Mouse (Mus musculus) layer of hippocampus, postnatal 10 days (tissue): Measurements from ENCODE around the gene Me1. TPM values are rescaled to one million over a fixed set of nuclear protein-coding genes. Genes with fewer than 3 reads are reported as not detected.

Source experiments
- DNase-seq, 2 experiments: peaks; one replicate each; pipeline ENCODE4 v3.0.0; 2021; ENCODE audit warnings: low spot score in 2 of 2
- long read RNA-seq: library from polyadenylated mRNA; stranded (forward); transcript quantifications from one replicate; pipeline ENCODE4 v2.0.0, GENCODE M21; 2023
- total RNA-seq, 2 experiments: library from RNA; stranded (reverse); gene quantifications; 2 replicates each; pipeline ENCODE4 v1.2.3; 2021

The Me1 gene
- 10 to 100 TPM; 95.4 to 98.5 TPM for total RNA-seq
- long read RNA-seq, transcript Me1-201 (14 exons, 3,288 nt), result major isoform, 105 of 117 reads
- long read RNA-seq, partial matches to known transcripts, result 4 of 117 reads
- long read RNA-seq, other reads (novel, unspliced or antisense), result 8 of 117 reads

- DNase-seq, result peak; percentile 30 to 50
These were observed at the start of gene Me1 for GRCm38 (mm10) chr9:86695818-86696261. Gene Me1 (minus strand): TSS chr9:86695953.

- no peak for DNase-seq
These were observed 48.3 kb upstream of the Me1 start for GRCm38 (mm10) chr9:86744041-86744440.

GRCm38 (mm10) chr9:86742959-86743911 lies 47.5 kb upstream of the Me1 start, which contains the start of gene Prss35:
Gene Prss35 (plus strand): TSS chr9:86743649.
- DNase-seq, result peak; percentile 26 to 56

GRCm38 (mm10) chr9:86739971-86740370 lies 44.2 kb upstream of the Me1 start:
- DNase-seq, result no peak

- no peak for DNase-seq
These were observed 43.0 kb upstream of the Me1 start for GRCm38 (mm10) chr9:86738801-86739200.

DNA sequence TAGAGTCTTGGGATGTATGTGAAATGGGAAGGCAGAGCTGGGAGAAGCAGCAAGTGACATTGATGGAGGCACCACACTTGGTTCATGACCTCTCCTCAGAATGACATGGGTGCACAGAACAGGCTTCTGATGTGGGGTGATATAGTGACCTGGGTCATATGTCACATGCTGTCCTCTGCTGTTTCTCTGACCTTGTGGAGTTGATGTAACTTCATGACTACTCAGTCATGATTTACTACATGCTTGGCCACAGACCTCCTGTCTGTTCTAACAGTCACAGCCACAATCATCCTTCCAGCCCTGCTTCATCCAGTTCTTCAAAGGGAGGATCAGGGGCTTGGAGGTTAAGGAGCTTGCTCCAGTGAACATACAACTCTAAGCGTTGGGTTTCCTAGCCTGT lies 42.3 kb upstream of the Me1 start:
- DNase-seq, result no peak

DNA sequence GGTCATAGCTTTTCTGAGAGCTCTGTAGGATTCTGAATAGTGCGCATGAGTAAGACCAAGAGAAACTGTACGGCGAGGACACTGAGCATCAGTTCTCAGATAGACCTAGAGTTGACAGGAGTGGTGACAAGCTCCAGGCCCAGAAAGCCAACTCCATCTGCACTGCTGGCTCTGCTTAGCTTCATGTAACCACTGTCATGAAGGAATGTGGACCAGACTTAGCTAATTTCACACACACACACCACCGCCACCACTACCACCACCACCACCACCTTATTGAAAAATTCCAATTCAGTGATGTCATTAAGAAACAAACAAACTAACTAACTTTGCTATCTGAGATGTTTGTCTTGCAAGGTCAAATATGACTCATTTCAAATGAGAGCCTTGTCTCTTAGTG lies 41.2 kb upstream of the Me1 start:
- DNase-seq, result no peak

DNA sequence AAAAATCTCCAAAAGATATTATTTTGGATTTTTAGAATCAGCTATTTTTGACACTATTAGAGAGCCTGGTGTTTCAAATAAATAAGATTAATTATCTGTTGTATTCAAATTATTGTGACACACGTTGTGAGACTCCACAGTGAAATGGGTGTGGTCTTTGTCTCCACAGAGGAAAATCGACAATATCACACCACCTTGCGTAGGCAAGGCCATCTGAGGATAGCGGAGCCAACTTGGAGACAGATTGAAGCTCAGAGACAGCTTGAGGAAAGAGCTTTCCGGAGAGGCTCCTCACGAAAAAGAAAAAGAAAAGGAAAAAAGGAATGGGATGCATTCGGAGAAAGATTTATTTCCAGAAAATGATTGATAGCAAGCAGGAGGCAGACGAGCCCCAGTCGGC lies 39.0 kb upstream of the Me1 start:
- DNase-seq, result no peak

GRCm38 (mm10) chr9:86734357-86734756 lies 38.6 kb upstream of the Me1 start:
- DNase-seq, result no peak

- no peak for DNase-seq
These were observed 34.1 kb upstream of the Me1 start for GRCm38 (mm10) chr9:86729811-86730210.

- no peak for DNase-seq
These were observed 33.3 kb upstream of the Me1 start for GRCm38 (mm10) chr9:86729084-86729483.

DNA sequence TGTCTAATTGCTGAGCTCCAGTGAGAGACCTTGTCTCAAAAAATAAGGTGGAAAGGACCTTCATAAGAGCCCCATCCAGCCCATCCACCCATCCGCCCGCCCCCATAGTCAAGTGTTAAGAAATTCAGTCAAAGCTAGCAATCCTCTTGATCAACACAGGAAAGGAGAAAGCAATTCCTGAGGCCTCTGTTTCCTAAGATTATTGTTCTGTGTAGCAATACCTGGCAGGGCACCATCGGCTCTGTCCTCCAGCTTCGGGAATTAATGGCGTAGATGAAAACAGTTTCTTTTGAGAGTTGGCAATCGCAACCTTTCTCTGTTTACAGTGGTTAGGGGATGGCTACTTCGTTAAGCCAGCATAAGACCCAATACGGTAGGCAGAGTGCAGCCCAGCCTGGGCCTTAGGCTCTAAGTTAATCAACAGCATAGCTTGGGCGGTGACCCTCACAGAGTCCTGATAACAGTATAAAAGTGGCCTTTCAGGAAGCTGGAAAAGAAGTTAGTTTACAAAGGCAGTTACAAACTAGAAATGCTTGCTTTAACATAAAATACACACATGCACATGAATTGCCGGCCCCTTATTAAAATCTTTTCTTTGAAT lies 32.6 kb upstream of the Me1 start:
- DNase-seq, result no peak

DNA sequence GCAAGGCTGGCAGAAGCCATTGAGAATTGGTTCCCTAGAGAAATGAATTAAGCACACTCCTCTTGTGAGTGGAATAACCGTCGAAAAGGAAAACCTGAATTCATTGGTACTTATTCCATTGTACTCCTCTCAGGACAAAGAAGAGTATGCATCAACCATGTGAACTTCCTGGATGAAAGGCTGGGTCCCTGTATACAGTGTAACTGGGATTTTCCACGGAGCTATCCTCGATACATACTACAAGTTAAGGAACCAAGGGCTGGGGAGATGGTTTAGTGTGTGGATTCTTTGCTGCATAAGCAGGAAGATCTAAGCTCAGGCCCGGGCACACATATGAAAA lies 30.6 kb upstream of the Me1 start:
- DNase-seq, result no peak

GRCm38 (mm10) chr9:86725604-86726380 lies 30.0 kb upstream of the Me1 start:
- DNase-seq, result no peak

- DNase-seq, result no peak
These were observed 29.3 kb upstream of the Me1 start for GRCm38 (mm10) chr9:86725066-86725465.

GRCm38 (mm10) chr9:86720794-86721193 lies 25.0 kb upstream of the Me1 start:
- no peak for DNase-seq

- DNase-seq, result no peak
These were observed 24.5 kb upstream of the Me1 start for GRCm38 (mm10) chr9:86720227-86720626.

DNA sequence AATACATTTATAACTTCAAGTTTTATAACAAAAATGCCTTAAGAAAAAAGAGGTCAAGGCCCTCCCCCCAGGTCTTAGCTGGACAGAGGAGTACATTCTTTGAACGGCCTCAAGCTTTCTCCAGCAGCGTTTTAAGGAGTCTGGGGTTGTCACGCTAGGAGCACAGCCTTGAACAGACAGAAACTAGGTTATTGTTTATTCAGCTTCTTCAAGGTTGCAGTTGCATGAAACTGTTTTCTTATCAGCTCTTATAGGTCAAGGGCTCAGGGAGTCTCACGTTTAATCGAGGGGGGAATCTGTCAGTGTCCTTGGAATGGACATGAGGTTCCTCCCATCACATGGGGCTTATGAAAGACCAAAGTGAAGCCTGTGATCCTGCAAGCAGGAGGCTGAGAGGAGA lies 21.4 kb upstream of the Me1 start:
- no peak for DNase-seq

DNA sequence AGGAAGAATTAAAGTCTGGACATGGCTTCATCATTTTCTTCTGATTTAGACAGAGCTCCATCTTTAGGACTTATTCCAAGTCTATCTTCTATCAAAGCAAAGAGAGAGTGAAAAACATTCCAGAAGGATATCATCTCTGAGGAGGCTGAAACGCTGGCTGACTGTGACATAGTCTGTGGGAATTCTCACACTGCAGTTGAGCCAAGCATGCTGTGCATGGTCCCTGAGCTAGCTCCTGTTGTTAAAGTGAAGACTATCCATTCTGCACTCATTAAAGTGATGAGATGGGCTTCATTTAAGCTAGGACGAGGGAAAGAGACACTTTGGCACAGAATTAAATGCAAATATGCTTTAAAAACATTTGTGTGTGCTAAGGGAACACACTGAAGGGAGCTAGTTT lies 20.8 kb upstream of the Me1 start:
- no peak for DNase-seq

GRCm38 (mm10) chr9:86714089-86714488 lies 18.3 kb upstream of the Me1 start:
- no peak for DNase-seq

- no peak for DNase-seq
These were observed 16.9 kb upstream of the Me1 start for GRCm38 (mm10) chr9:86712648-86713047.
